Mouse (Mus musculus): Measurements from ENCODE around the gene Gm906. TPM values are rescaled to one million over a fixed set of nuclear protein-coding genes. Genes with fewer than 3 reads are reported as not detected.
"Not testable (repeated sequence)": the region's sequence is repeated elsewhere in the genome, so short reads cannot be mapped to it uniquely, and the experiment has no call there.

Gm906 gene
- polyA plus RNA-seq (2012; rRNA removed), result not detected in 2 replicates

GRCm38 (mm10) chr13:50250208-50250607, at the start of gene Gm906:
Gene Gm906, minus strand, starts transcription at chr13:50250308.
- not testable (repeated sequence) for H3K27me3 ChIP-seq (ENCODE audit: control insufficient read depth, insufficient read depth, low read length); H3K27ac ChIP-seq (ENCODE audit: insufficient read depth, low read depth, low read length); H3K36me3 ChIP-seq (ENCODE audit: control insufficient read depth, insufficient read depth, low read length); H3K4me3 ChIP-seq (ENCODE audit: low read depth, low read length); H3K4me1 ChIP-seq (ENCODE audit: control insufficient read depth, insufficient read depth, insufficient read length, low read length)
- 54% methylated on average over 3 of the region's 3 CpGs for WGBS

DNA sequence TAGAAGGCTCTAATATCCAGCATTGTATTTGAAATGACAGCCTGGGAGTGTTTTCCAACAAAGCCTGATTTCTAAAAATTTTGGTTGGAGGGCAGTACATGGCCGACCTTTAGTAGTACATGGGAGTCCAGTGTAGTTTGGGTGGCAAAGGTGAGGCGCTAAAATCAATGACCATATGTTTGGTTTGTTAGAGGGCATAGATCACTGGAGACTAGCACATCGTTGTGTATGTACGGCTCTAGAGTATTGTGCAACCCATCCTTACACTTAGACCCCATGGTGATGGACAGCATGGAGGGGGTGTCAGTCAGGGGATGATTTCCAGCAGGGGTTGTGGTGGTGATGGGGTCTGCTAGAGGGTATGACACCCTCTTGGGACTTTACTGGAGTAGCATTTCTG, 33.2 kb upstream of the Gm906 start:
- not testable (repeated sequence) for H3K36me3 ChIP-seq (ENCODE audit: control insufficient read depth, insufficient read depth, low read length); H3K27ac ChIP-seq (ENCODE audit: insufficient read depth, low read depth, low read length); H3K4me1 ChIP-seq (ENCODE audit: control insufficient read depth, insufficient read depth, insufficient read length, low read length); H3K27me3 ChIP-seq (ENCODE audit: control insufficient read depth, insufficient read depth, low read length); H3K4me3 ChIP-seq (ENCODE audit: low read depth, low read length)
- WGBS, result 82% methylated on average over 2 of the region's 4 CpGs

GRCm38 (mm10) chr13:50236487-50236886, 13.6 kb downstream of the Gm906 start:
- Histone ChIP-seq H3K4me3 (ENCODE audit: low read depth, low read length) (no peak overlapping the region), H3K4me1 (ENCODE audit: control insufficient read depth, insufficient read depth, insufficient read length, low read length) (no peaks in the 10 kb centered on the region), H3K27me3 (ENCODE audit: control insufficient read depth, insufficient read depth, low read length) (no peaks in the 10 kb centered on the region), H3K36me3 (ENCODE audit: control insufficient read depth, insufficient read depth, low read length) (no peaks in the 10 kb centered on the region), H3K27ac (ENCODE audit: insufficient read depth, low read depth, low read length) (no peak overlapping the region)
- TF ChIP-seq CTCF (IDR thresholded peaks at IDR 0.05; ENCODE audit: extremely low read depth, insufficient read length, insufficient replicate concordance, low read depth, low read length) (no peak), POLR2A (IDR thresholded peaks at IDR 0.05; ENCODE audit: low read depth, low read length) (no peak)
- 79% methylated on average over 3 of the region's 3 CpGs for WGBS

- H3K4me1 ChIP-seq (ENCODE audit: control insufficient read depth, insufficient read depth, insufficient read length, low read length); H3K36me3 ChIP-seq (ENCODE audit: control insufficient read depth, insufficient read depth, low read length); H3K27ac ChIP-seq (ENCODE audit: insufficient read depth, low read depth, low read length); H3K27me3 ChIP-seq (ENCODE audit: control insufficient read depth, insufficient read depth, low read length); H3K4me3 ChIP-seq (ENCODE audit: low read depth, low read length): not testable (repeated sequence)
- 0% methylated on average over 1 of the region's 1 CpGs for WGBS
Measured at GRCm38 (mm10) chr13:50211842-50212241, 38.3 kb downstream of the Gm906 start.

DNA sequence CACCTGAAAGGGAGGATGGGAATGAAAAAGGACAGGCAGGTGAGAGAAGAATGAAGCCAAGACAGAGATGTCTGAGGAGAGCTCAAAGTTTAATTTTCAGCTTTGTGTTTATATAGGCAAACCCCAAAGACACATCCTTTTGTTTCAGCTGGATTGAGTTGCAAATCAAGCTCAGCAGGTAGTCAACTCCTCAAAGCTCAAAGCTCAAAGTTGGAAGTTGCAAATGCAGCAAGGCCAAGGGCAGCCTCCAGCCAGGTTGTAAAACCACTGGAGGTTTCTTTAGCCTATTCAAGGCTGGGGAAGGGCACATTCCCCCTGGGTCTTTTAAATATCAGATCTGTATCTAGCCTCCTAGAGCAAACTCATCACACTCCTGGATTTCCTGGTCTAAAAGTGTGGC, 39.9 kb downstream of the Gm906 start:
- H3K36me3 ChIP-seq (ENCODE audit: control insufficient read depth, insufficient read depth, low read length); H3K27me3 ChIP-seq (ENCODE audit: control insufficient read depth, insufficient read depth, low read length); H3K27ac ChIP-seq (ENCODE audit: insufficient read depth, low read depth, low read length); H3K4me1 ChIP-seq (ENCODE audit: control insufficient read depth, insufficient read depth, insufficient read length, low read length); H3K4me3 ChIP-seq (ENCODE audit: low read depth, low read length): not testable (repeated sequence)

DNA sequence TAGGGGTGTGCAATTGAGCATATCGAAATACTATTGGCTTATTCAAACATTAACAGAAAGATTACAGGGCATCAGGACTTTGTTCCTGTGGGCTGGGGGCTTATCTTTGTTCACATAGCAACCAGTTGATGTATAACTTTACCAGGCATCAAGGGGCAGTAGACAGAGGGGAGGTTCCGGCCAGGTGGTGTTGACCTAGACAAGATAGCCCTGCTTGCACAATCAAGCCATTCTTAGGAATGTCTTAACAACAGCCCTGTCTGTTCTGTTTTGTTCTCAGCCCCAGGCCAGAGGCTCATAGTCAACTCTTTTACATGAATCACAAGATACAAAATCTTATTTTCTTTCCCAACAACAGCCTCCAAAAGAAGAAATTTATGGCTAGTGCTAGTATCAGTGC, 40.5 kb downstream of the Gm906 start:
- H3K36me3 ChIP-seq (ENCODE audit: control insufficient read depth, insufficient read depth, low read length); H3K27me3 ChIP-seq (ENCODE audit: control insufficient read depth, insufficient read depth, low read length); H3K4me1 ChIP-seq (ENCODE audit: control insufficient read depth, insufficient read depth, insufficient read length, low read length); H3K4me3 ChIP-seq (ENCODE audit: low read depth, low read length); H3K27ac ChIP-seq (ENCODE audit: insufficient read depth, low read depth, low read length): not testable (repeated sequence)
- WGBS, result 40% methylated on average over 2 of the region's 2 CpGs

DNA sequence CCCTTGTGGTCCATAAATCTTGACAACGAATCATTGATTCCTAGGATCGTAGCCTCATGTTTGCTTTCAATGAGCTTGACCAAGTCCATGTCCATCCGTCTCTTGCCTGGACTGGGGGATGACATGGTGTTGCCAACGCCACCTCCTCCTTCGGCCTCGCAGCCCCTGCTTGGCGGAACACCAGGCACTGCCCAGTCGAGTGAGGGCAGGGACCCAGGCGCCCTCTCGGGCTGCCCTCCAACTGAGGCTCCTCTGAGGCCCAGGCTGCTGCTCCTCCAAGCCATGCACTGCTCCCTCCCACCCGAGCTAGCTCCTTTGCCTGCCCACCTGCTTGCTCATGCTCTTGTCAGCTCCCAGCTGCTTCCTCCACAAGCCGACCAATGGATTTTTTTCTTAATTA, 42.1 kb downstream of the Gm906 start:
- H3K4me3 ChIP-seq (ENCODE audit: low read depth, low read length), result no peak overlapping the region
- H3K27me3 ChIP-seq (ENCODE audit: control insufficient read depth, insufficient read depth, low read length), result no peaks in the 10 kb centered on the region
- no peak overlapping the region for H3K27ac ChIP-seq (ENCODE audit: insufficient read depth, low read depth, low read length)
- H3K36me3 ChIP-seq (ENCODE audit: control insufficient read depth, insufficient read depth, low read length), result no peaks in the 10 kb centered on the region
- 92% methylated on average over 12 of the region's 12 CpGs for WGBS
- no peaks in the 10 kb centered on the region for H3K4me1 ChIP-seq (ENCODE audit: control insufficient read depth, insufficient read depth, insufficient read length, low read length)
- TF ChIP-seq POLR2A (IDR thresholded peaks at IDR 0.05; ENCODE audit: low read depth, low read length) (no peak), CTCF (IDR thresholded peaks at IDR 0.05; ENCODE audit: extremely low read depth, insufficient read length, insufficient replicate concordance, low read depth, low read length) (no peak)

DNA sequence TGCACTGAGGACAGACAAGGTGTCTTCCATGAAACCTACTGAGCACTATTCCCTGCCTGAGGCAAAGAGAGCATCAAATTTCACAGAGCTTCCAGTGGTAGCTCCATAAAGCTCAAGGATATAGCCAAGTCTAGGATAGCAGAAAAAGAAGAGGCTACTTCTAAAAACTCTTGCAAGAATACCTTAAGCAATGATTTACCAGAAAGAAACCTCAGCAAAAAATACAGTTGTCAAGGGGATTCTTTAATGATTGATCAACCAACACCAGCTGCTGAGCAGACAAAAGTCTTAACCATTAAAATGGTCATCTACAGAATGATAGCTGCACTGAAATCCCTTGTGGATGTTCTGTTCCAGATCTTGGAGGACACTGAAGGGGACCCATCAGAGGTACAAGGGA, 53.3 kb downstream of the Gm906 start:
- H3K27ac ChIP-seq (ENCODE audit: insufficient read depth, low read depth, low read length); H3K27me3 ChIP-seq (ENCODE audit: control insufficient read depth, insufficient read depth, low read length); H3K4me3 ChIP-seq (ENCODE audit: low read depth, low read length); H3K4me1 ChIP-seq (ENCODE audit: control insufficient read depth, insufficient read depth, insufficient read length, low read length); H3K36me3 ChIP-seq (ENCODE audit: control insufficient read depth, insufficient read depth, low read length): not testable (repeated sequence)

Other genes starting within 250 kb of the Gm906 start
- 6.4 and 17.0 TPM in 2 replicates for gene Fbxw17, start 167.6 kb upstream of the Gm906 start, polyA plus RNA-seq (2012; rRNA removed)
- gene Gm47429, start 193.6 kb upstream of the Gm906 start, polyA plus RNA-seq (2012; rRNA removed), result not detected in 2 replicates
- gene Nutm2, start 217.0 kb upstream of the Gm906 start, polyA plus RNA-seq (2012; rRNA removed), result not detected in 2 replicates